Mouse (Mus musculus) gastrocnemius, adult 2 months (tissue): ENCODE results near the gene Xpo4. TPM values are rescaled to one million over a fixed set of nuclear protein-coding genes. Genes with fewer than 3 reads are reported as not detected.

Experiments used
- DNase-seq: peaks from one replicate; pipeline ENCODE4 v3.0.0; 2022
- H3K27ac ChIP-seq: fragments of 200-600 bp; 2 replicates; pipeline ENCODE4 v1.8.1; 2022; ENCODE audit warnings: mild to moderate bottlenecking
- H3K4me3 ChIP-seq: fragments of 200-600 bp; 2 replicates; pipeline ENCODE4 v1.8.1; 2022; ENCODE audit warnings: mild to moderate bottlenecking, moderate library complexity
- CTCF ChIP-seq: fragments of 200-600 bp; IDR thresholded peaks from 2 replicates; pipeline ENCODE4 v1.8.1; 2022; ENCODE audit warnings: antibody characterized with exemption, mild to moderate bottlenecking, moderate library complexity
- intact Hi-C: fragments of 180-260 bp; cut with DNase I; formaldehyde crosslinking; loops from one replicate; pipeline ENCODE4 v1.15.1; 2025
- total RNA-seq, 2 experiments: library from RNA; stranded (reverse); gene quantifications; 2 replicates each; pipeline ENCODE4 v1.2.3; 2021

The Xpo4 gene
- total RNA-seq, 2 experiments from 2014 or later, result 8.4 to 17.8 TPM

- Histone ChIP-seq H3K4me3 (no peak overlapping the region), H3K27ac (no peak overlapping the region)
- peak; percentile 67 for TF ChIP-seq CTCF
- no peak for DNase-seq
- intact Hi-C loops, result loop anchor here (1.0 kb wide), 1 partner anchor 86 kb away; no protein-coding TSS in a partner anchor
Observed at GRCm38 (mm10) chr14:57619487-57619886, 45.7 kb downstream of the Xpo4 start.

- Histone ChIP-seq H3K4me3 (no peak overlapping the region), H3K27ac (peak overlapping the region; percentile 71)
- intact Hi-C loops, result no loop called here
- no peak for TF ChIP-seq CTCF
- DNase-seq, result no peak
Observed at GRCm38 (mm10) chr14:57617675-57618074, 47.6 kb downstream of the Xpo4 start.

GRCm38 (mm10) chr14:57616339-57616965, 48.8 kb downstream of the Xpo4 start:
- no peak for TF ChIP-seq CTCF
- H3K4me3 ChIP-seq, result peak overlapping the region; percentile 26
- intact Hi-C loops, result no loop called here
- peak overlapping the region; percentile 71 for H3K27ac ChIP-seq
- peak; percentile 33 for DNase-seq

- TF ChIP-seq CTCF, result no peak
- no peak for DNase-seq
- Histone ChIP-seq H3K4me3 (no peak overlapping the region), H3K27ac (peak overlapping the region; percentile 71)
- intact Hi-C loops, result no loop called here
Observed at GRCm38 (mm10) chr14:57615828-57616227, 49.4 kb downstream of the Xpo4 start.

- Histone ChIP-seq H3K27ac (peak overlapping the region; percentile 70), H3K4me3 (no peak overlapping the region)
- intact Hi-C loops, result no loop called here
- no peak for TF ChIP-seq CTCF
- DNase-seq, result no peak
Observed at GRCm38 (mm10) chr14:57611034-57611433, 54.2 kb downstream of the Xpo4 start.

GRCm38 (mm10) chr14:57609816-57610329, 55.4 kb downstream of the Xpo4 start:
- Histone ChIP-seq H3K27ac (peak overlapping the region; percentile 70), H3K4me3 (peak overlapping the region; percentile 4)
- no peak for TF ChIP-seq CTCF
- intact Hi-C loops, result loop anchor here (5.0 kb wide), 1 partner anchor 38 kb away; the partner anchor contains the start of gene Eef1akmt1
- DNase-seq, result no peak

GRCm38 (mm10) chr14:57607500-57607899, 57.7 kb downstream of the Xpo4 start:
- peak; percentile 95 for DNase-seq
- no peak for TF ChIP-seq CTCF
- intact Hi-C loops, result loop anchor here (5.0 kb wide), 1 partner anchor 35 kb away; the partner anchor contains the start of gene Eef1akmt1
- peak overlapping the region; percentile 75 for H3K27ac ChIP-seq
- peak overlapping the region; percentile 22 for H3K4me3 ChIP-seq

GRCm38 (mm10) chr14:57606663-57607365, 58.4 kb downstream of the Xpo4 start:
- Histone ChIP-seq H3K27ac (peak overlapping the region; percentile 75), H3K4me3 (peak overlapping the region; percentile 22)
- no peak for DNase-seq
- TF ChIP-seq CTCF, result no peak
- intact Hi-C loops, result loop anchor here (5.0 kb wide), 1 partner anchor 35 kb away; the partner anchor contains the start of gene Eef1akmt1

GRCm38 (mm10) chr14:57593279-57593678, 72.0 kb downstream of the Xpo4 start:
- DNase-seq, result no peak
- H3K4me3 ChIP-seq, result no peak overlapping the region
- intact Hi-C loops, result no loop called here
- no peak overlapping the region for H3K27ac ChIP-seq
- no peak for TF ChIP-seq CTCF

GRCm38 (mm10) chr14:57591830-57592229, 73.4 kb downstream of the Xpo4 start:
- TF ChIP-seq CTCF, result no peak
- intact Hi-C loops, result no loop called here
- Histone ChIP-seq H3K27ac (no peak overlapping the region), H3K4me3 (no peak overlapping the region)
- no peak for DNase-seq

- no peak for TF ChIP-seq CTCF
- no peak overlapping the region for H3K4me3 ChIP-seq
- intact Hi-C loops, result no loop called here
- no peak for DNase-seq
- H3K27ac ChIP-seq, result no peak overlapping the region
Observed at GRCm38 (mm10) chr14:57576364-57577060, 88.7 kb downstream of the Xpo4 start.

GRCm38 (mm10) chr14:57574792-57575587, 90.2 kb downstream of the Xpo4 start:
- no peak overlapping the region for H3K4me3 ChIP-seq
- no peak overlapping the region for H3K27ac ChIP-seq
- DNase-seq, result no peak
- TF ChIP-seq CTCF, result no peak
- intact Hi-C loops, result loop anchor here (5.0 kb wide), 1 partner anchor 32 kb away; no protein-coding TSS in a partner anchor
